Mouse (Mus musculus) left cerebral cortex, adult 18-20 months (tissue): Measurements from ENCODE around the gene Tmem198. TPM values are rescaled to one million over a fixed set of nuclear protein-coding genes. Genes with fewer than 3 reads are reported as not detected.

Experiments used
- DNase-seq, 2 experiments: peaks; one replicate each; pipeline ENCODE4 v3.0.0; 2021 to 2022; ENCODE audit warnings: low spot score in 2 of 2, mixed read lengths in 1 of 2
- long read RNA-seq, 2 experiments: library from polyadenylated mRNA; stranded (forward); transcript quantifications; one replicate each; pipeline ENCODE4 v2.0.0; 2021
- total RNA-seq, 2 experiments: library from RNA; stranded (reverse); gene quantifications; 2 replicates each; pipeline ENCODE4 v1.2.3; 2021

Gene Tmem198
- total RNA-seq, result 100 to 1,000 TPM in 1 of 2 experiments, 10 to 100 TPM in 1; 93.8 to 107 TPM
- long read RNA-seq, experiment 1, transcript Tmem198-202 (5 exons, 2,185 nt), result major isoform, 76 of 137 reads
- long read RNA-seq, experiment 1, partial matches to known transcripts, result 18 of 137 reads
- long read RNA-seq, experiment 1, other reads (novel, unspliced or antisense), result 43 of 137 reads
- long read RNA-seq, experiment 2, transcript Tmem198-202 (5 exons, 2,185 nt), result major isoform, 61 of 118 reads
- long read RNA-seq, experiment 2, partial matches to known transcripts, result 18 of 118 reads
- long read RNA-seq, experiment 2, other reads (novel, unspliced or antisense), result 38 of 118 reads

GRCm38 (mm10) chr1:75478916-75479634 lies at the start of gene Tmem198, which contains the start of gene Chpf:
Gene Tmem198, plus strand, starts transcription at chr1:75479532.
Gene Chpf, minus strand, starts transcription at chr1:75479307.
- peak; percentile 97 for DNase-seq

DNA sequence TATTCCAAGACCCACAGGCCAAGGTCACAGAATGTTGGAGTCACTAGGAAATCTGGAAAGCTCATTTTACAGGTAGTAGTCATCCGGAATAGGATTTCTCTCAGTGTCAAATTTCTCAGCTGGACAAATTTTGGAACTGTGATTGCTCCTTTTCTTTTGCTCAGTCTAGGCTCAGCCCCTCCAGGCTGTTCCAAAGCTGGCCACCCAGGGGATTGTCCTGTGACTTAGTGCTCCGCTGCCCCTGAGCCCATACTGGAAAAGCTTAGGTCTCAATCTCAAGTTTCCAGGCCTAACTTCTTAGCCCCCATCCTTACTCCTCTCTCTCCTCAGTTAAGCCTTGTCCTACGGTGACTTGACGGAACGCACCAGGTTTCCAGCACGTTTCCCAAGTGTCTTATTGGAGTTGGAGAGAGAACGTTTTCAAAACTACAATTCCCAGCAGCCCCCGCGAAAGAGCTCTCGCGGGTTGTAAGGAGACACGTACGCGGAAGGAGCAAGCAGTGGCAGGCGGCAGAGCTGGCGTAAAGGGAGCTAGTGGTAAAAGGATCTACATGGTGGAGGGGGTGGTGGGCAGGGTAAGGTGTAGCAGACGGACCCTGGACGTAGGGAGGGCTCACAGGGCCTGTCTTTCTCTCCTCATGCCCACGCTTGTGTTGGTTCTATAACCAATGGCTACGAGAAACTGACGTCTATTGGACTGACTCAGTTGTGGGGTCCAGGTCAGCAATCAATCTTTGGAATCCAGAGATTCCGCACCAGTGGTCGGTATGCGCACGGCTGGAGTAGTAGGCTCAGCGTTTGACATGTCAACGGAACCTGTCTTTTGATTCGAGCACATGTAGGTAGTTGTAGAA lies 43.6 kb upstream of the Tmem198 start, which contains the start of gene Gmppa:
Gmppa (plus strand) TSS at position 456 of the 854 bp plus-strand sequence.
- DNase-seq, result peak; percentile 83 to 85

DNA sequence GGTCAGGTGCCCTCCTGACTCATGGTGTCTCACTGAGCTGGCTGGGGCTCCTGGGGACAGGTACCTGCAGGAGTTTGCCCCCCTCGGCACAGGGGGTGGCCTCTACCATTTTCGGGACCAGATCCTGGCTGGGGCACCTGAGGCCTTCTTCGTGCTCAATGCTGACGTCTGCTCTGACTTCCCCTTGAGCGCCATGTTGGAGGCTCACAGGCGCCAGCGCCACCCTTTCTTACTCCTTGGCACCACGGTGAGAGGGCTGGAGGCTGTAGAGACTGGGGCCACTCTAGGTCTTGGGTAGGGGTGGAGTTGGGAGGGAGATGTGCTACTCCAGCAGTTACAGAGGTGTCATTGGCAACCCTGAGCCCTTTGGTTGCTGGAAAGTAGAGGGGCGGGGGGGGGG lies 40.5 kb upstream of the Tmem198 start:
- DNase-seq, result no peak

DNA sequence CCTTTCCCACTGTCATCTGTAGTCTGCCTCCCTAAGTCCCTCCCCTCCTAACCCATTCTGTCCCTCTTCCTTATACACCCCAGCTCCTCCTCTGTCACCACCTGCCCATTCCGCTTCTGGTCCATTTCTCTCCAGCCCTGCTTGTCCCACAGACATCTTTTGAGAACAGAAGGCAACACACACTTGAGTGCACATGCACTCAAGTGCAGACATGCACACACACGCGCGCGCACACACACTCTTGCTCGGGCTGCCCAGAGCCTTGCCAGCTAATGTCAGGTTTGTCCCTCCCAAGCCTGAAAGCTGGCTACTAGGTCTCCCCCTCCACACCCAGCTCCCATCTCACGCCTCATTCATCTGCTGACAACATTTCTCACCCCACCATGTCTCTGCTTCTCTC lies 38.7 kb upstream of the Tmem198 start:
- DNase-seq, result no peak

- no peak for DNase-seq
Observed at GRCm38 (mm10) chr1:75441471-75441996, 37.8 kb upstream of the Tmem198 start.

- no peak for DNase-seq
Observed at GRCm38 (mm10) chr1:75442171-75442570, 37.2 kb upstream of the Tmem198 start.

DNA sequence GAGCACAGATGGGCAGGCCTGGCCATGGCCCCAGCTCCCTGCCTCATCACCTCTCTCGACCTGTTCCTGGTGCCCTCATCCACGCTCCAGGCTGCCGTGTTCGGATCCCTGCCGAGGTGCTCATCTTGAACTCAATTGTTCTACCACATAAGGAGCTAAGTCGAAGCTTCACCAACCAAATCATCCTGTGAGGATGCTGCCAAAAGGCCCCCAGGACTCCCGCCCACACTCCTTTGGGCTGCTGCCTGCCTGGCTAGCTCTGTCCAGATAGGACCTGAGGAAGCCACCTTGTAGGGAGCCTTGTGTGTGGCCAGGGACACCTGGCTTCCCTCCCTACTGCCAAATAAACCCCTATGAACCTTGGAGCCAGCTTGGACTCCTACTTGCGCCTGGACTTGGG lies 36.5 kb upstream of the Tmem198 start:
- no peak for DNase-seq

- no peak for DNase-seq
Observed at GRCm38 (mm10) chr1:75443247-75444024, 35.9 kb upstream of the Tmem198 start.

DNA sequence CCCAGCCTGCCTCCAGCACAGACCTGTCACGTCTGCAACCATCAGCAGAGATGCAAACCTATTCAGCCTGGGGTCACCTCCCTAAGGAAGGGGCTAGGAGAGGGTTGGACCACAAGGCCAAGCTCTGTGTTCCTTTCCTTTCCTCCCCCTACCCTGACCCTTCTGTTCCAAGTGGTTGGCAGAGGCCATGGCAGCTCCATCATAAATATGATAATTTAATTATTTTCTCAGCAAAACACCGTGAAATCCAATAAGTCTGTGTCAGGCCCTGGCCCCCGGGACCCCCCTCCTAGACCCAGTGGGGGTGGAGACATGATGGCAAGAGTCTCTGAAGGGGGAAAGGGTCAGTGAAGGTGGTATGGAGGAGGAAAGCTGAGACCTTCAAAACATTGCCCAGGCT lies 35.1 kb upstream of the Tmem198 start:
- DNase-seq, result no peak

GRCm38 (mm10) chr1:75445141-75445701 lies 34.1 kb upstream of the Tmem198 start:
- peak; percentile 45 to 75 for DNase-seq

GRCm38 (mm10) chr1:75445751-75446611 lies 33.4 kb upstream of the Tmem198 start:
- DNase-seq, result peak; percentile 75 to 78

- DNase-seq, result no peak
Observed at GRCm38 (mm10) chr1:75446656-75447055, 32.7 kb upstream of the Tmem198 start.

DNA sequence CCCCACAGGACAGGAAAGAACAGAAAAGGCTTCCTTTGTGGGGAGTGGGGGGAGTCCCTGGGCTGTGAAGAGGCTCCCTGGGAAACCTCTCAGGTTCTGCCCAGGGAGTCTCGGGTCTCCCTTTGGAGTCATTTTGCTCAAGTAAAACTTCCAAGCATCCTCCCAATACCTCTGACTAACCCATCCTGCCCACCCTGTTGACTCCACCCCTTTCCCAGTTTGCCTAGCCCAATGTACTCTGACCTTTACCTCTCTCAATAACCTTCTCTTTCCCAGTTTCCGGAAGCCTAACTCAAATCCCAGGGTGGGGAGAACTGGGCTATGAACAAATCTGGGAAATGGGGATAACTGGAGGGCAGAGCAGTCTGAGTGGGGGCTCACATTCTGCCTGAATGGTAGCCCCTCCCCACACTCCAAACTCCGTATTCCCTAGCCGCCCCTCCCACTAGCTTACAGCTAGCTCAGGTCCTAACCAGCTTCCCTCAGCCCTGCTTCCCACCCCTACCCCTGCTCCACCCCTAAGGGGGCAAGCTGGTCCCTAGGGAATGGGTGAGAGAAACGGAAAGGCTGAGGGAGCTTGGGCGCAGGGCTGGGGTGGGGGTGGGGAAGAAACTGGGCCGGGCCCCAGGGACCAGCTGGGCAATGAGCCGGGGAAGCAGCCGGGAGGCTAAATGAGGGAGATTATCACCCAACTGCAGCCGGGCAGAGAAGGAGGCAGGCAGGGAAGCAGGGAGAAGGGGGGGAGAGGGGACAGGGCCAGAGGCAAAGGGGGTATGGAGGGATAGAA lies 31.9 kb upstream of the Tmem198 start:
- no peak for DNase-seq

DNA sequence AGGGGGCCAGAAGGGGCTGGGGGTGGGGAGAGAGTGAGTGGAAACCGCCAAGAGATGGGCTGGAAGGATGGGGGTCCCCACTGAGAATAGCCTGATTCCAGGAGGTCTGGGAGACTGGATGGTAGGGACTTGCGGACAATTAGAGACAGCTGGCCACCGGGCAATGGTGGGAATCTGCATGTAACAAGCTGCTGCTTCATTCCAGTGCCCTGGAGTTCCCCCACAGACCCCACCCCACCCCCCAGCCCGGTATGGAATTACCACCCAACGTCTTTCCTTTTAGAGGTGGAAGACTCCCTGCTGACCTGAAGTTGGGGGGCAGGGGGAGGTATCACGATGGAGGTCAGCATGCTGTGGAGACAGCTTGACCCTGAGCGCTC lies 31.3 kb upstream of the Tmem198 start:
- no peak for DNase-seq

DNA sequence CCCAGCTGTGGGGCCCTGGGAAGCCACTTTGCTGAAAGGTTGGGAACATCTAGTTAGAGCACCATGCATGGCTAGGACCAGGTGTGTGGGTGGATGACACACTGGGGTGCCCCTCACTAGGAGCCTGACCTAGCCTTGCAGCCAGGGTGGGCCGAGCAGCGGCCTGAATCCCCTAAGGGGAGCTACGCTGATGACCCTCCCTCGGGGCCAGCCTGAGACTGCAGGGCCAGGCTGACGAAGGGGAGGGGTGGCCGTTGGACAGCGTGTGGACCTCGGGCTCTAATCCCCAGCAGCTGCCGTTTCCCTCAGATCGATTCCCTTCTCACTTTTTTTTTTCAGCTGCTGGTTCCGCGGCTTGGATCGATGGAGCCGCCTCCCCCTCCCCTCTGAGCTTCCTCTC lies 30.4 kb upstream of the Tmem198 start:
- DNase-seq, result no peak

DNA sequence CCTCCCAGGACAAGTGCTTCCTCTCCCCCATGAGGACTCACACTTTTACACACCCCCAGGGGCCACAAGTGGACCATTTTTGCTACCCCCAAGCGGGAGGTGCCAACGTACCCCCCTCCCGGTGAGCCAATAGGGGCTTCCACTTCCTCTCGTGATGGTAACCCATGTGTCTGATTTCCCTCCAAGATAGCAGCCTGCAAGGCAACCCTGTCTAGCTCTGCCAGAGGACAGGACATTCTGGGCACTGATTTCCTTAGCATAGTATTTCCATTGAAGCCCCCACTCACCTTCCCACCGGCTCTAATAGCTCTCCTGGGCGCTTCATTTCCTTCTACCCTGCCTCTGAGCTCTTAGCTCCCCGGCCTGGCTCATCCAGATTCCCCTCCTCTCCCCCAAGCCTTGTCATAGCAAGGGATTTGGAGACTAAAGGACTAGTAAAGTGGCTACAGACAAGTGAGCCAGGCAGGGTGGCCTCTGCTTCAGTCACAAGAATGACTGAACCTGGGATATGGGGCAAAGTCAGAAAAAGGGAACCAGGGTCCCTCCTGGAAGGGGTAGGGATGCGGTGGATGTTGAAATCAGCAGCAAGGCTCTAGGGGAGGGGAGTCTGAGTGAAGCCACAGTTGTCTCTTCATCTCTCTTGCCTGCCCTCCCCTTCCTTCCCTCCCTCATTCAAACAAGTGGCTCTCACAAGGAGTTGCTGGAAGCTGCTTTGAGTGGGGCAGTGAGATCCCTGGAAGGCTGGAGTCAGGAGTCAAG lies 29.8 kb upstream of the Tmem198 start:
- DNase-seq, result no peak

GRCm38 (mm10) chr1:75450314-75451005 lies 28.9 kb upstream of the Tmem198 start, which contains the start of gene Asic4:
Gene Asic4, plus strand, starts transcription at chr1:75450436.
- no peak for DNase-seq
